Mouse (Mus musculus) 416B (cell line): ENCODE data around the gene Mcoln2.

Experiments used
- DNase-seq: peaks from one replicate; pipeline ENCODE4 v3.0.0; 2011; ENCODE audit warnings: low read depth

Gene Mcoln2

DNA sequence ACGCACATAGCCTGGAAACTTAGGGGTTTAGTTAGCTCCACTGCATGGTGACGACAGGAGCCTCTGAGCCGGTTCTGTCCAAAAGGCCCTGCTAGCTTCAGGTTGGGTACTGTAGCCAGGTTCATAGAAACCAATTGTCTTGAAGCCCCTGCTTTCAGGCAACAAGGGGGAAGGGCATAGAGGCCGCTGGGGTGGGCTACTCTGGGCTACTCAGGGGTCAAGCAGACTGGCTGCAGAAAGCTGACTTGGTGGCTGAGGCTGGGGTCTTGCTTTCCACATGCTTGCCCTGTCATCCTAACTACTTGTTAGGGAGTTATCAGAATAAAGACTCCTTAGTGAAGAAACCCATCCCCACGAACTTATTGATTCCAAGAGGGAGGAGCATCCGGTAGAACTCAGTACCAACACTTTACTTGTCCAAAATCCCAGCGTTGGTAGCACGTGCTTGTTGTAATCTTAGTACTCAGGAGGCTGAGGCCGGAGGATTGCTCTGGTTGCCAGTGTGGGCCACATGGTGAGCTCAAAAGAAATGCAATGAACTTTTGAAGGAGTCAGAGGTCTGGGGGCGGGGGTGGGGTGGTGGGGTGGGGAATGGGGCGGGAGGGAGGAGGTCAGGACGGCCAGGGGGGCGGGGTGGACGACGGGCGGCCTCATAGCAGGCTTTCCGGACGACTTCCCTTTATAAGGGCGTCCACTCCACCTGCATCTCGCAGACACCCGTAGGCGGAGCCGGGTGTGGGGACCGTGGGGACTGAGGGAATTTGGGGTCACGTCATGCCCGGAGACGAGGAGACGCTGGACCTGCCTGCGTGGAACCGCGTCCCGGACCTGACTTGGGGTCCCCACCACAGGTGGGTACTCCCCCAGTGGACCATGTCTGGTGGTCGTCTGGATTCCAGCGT, at the start of gene Mcoln2:
Gene Mcoln2 (plus strand): TSS at position 678 of the 902 bp plus-strand sequence.
- no peak for DNase-seq

- no peak for DNase-seq
Measured at GRCm38 (mm10) chr3:146099925-146100324, 49.7 kb upstream of the Mcoln2 start.

DNA sequence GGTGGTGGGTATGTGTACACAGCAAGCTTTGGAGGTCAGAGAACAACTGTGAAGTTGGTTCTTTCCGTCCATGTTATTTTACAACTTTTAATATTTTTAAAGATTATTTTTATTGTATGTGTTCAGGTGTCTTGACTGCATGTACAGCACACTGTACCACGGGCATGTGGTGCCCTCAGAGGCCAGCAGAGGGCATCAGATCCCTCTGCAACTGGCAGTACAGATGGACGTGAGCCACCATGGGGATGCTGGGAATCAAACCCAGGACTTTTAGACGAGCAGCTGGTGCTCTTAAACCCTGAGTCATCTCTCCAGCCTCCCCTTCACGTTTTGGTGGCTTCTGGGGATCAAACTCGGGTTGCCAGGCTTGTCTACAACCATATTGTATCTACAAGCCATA, 47.6 kb upstream of the Mcoln2 start:
- peak; percentile 2 for DNase-seq

DNA sequence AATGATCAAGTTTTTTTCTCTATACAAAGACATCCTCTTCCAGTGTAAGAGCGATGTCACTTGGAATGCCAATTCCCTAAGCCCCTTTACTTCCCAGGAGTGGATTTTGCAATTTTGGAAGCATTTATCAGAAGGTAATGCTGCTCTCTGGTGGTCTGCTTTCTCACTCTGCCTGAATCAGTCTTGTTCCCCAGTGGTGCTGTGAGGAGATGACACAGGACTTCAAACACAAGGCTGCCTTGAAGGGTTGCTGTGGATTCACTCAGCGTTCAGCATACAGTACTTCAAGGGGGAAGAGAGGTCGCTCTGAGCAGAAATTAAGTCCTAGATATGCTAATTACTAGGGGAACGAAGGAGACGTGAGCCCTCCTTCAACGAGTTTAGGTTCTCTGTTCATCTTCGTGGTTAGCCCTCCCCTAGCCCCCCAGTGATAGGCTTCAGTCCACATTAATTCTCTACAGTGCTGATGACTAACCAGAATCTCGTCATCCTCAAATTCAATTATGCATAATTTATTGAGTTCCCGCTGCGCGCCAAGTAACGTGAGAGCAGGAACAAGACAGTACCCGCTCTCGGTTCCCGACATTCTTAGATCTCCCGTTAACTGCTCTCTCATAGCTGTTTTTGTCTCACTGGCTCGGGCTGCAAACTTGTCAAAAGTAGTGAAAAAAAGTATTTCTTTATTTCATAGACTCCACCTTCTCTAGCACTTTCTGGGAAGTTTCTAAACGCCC, 42.4 kb upstream of the Mcoln2 start:
- DNase-seq: no peak

DNA sequence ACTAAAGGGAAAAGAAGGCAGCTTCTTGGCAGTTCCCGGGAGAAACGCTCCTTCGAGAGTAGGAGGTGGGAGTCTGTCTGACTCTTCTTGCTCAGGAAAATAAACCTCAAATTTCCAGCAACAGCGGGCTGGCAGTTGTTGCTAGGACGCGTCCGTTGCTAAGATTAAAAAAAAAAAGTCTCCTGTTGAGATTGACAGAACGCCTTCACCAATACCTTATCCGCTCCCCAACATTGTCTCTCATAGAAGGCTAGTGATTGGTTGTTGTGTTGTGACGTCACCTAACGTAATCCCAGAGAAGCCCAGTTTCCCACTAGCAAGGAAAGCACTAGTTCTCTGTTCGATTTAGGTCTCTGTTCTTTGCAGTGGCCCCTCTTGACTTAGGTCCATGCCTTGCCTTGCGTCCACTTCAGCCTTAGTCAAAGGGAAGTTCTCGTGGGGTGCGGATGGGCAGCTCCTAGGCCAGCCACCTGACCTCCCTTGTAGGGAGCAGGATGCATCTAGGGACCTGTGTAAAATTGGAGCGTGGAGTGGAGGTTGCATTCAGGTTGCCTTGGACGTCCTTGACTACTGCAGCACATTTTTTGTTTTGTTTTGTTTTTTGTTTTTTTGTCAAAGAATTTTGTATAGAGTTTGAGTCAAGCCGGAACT, 41.6 kb upstream of the Mcoln2 start, which contains the start of gene Wdr63:
Gene Wdr63 (minus strand): TSS at position 210 of the 651 bp plus-strand sequence.
- no peak for DNase-seq

GRCm38 (mm10) chr3:146108945-146109344, 40.7 kb upstream of the Mcoln2 start:
- DNase-seq: no peak

DNA sequence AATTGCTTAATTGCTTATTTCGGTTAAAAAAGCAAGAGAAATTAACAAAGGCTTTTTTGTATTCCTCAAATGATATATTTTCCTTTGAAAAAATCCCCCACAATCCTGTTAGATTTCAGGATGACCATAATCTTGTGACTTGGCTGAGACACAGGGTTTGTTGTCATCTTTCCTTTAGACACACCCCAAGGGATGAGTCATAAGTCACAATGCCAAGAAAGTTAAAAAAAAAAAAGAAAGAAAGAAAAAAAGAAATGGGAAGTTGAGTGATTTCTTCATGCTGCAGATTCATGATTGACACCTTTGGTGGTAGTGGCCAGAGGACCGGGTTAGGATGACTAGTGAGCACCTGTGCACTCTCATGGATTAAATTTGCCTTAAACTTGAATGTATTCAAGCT, 39.3 kb upstream of the Mcoln2 start:
- DNase-seq: peak; percentile 63

DNA sequence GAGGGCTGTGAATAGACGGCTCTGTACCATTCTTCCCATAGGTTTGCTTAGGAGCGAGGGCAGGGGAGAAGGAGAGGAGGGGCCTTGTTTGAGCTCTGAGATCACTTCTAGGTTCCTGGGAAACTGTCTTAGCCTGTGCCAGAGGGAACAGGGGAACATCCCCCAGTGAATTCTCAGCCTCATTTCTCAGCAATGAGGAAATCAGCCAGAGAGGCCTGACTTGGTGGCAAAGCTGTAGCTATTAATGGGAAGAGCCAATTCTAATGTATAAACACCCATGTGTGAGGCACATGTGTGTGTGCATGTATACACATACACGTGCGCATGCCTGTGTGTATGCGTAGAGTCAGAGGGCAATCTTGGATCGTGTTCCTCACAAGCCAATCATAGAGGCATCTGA, 38.7 kb upstream of the Mcoln2 start:
- no peak for DNase-seq

- DNase-seq: no peak
Measured at GRCm38 (mm10) chr3:146117258-146117996, 32.2 kb upstream of the Mcoln2 start, which contains the start of gene Mcoln3. TSS of gene Mcoln3 (plus strand) at chr3:146117450.

DNA sequence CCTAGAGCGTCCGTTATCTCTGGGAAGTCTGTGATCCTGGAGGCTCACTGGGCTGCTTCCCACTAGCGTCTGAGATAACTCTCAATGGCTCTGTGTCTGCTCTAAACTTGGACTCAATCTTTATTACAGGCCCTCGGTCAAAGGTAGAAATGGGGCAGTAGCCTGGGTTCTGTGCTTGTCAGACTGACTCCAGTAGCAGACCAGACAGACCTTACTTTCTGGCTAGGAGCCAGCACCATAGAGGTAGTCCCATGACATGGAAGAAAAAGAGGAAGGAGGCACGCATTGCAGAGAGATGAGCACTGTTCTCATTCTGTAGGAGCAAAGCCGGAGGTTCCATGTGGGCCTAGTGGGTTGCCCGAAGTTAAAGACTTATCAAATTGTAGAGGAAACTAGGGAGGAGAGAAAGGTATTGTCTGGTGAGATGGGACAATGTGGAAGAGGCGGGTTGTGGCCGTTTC, 31.6 kb upstream of the Mcoln2 start:
- DNase-seq: no peak

- DNase-seq: no peak
Measured at GRCm38 (mm10) chr3:146121310-146122124, 28.1 kb upstream of the Mcoln2 start.

DNA sequence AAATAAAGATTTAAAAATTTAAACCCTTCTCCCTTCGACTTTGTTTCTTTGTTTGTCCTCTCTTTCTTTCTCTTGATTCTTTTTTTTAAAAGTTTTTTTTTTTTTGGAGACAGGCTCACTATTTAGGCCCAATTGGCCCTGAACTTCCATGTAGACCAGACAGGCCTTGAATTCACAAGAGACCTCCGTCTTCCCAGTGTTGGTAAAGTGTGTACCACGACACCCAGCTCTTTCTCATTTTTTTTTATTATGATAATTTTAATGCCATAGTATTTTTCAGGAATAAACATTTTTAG, 27.6 kb upstream of the Mcoln2 start:
- no peak for DNase-seq

DNA sequence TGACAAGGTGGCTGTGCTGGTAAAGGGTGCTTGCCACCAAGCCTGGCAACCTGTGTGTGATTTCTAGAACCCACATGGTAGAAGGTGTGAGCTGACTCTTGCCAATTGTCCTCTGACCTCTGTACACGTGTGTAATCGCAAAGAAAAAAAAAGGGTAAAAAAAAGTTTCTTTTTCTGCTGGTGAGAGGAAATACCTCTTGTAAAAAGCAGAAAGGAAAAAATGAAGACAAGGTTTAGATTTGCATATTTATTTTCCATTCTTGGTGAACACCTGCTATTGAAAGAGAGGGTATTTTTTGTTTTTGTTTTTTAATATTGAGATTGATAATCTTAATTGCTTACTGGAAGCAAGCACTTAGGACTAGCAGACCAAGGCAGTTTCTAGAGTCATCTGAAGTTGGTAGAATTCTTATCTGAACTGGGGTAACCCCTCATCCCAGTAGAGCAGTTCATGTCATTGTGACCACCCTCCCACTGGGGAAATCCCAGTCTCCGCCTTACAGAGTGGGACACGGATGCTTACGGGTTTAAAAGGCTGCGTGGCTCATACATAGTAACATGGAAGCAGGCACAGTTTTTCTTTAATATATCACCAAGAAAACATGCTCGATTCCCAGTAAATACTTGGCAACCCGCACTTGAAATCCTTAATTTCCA, 26.7 kb upstream of the Mcoln2 start:
- no peak for DNase-seq

DNA sequence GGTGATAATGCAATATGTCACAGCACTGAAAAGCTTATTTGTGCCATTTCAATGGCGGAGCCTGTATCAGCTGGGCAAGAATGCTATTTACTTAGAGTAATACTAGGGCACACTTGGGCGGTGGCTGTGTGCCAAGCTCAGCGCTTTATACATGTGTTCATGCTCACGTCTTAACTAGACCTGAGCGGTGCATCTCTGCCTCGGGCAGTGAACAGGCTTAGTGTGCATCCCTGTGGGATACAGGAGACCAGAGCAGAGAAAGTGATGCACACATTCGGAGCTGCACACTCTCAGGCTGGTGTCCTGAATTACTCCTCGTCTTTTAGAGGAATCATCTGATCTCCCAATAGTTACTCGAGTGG, 26.2 kb upstream of the Mcoln2 start:
- DNase-seq: no peak

DNA sequence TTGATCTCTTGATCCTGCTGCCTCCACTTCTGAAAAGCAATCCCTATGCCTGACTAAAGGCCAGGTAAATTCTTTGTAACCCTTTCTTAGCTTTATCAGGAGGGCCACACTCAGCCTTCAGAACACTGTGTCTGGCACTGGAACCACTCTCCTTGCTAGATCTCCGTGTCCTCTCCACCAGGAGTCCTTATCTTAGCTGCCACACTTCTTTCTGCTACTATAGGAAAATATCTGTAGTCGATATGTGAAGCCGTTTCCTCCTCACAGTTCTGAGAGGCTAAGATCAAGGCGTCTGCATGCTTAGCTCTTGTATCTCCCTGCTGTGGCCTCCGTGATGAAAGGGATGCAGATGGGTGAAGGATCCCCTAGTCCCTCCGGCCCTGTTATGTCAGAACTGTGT, 22.4 kb upstream of the Mcoln2 start:
- no peak for DNase-seq

- DNase-seq: no peak
Measured at GRCm38 (mm10) chr3:146134834-146135233, 14.8 kb upstream of the Mcoln2 start.

- no peak for DNase-seq
Measured at GRCm38 (mm10) chr3:146135417-146135816, 14.2 kb upstream of the Mcoln2 start.

DNA sequence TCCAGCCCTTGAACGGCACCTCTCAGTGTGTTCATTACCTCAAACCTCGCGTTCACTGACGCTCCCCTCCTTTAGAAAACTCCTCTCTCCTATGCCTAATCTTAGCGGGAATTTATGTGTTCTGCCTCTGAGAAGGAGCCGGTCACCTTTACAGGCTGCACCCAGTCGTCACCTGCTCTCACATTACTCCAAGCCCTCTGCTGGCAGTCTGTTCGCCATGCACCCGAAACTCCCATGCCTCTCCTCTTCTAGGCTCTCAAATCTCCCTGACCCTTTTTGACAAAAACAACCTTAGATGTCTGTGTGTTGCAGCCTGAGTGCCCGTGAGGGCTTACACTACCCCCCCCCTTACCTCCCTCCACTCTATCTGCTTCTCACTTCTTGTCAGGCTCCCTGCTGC, 13.2 kb upstream of the Mcoln2 start:
- DNase-seq: no peak

- no peak for DNase-seq
Measured at GRCm38 (mm10) chr3:146140276-146140675, 9.4 kb upstream of the Mcoln2 start.

- DNase-seq: no peak
Measured at GRCm38 (mm10) chr3:146142523-146142922, 7.1 kb upstream of the Mcoln2 start.

- no peak for DNase-seq
Measured at GRCm38 (mm10) chr3:146145501-146145900, 4.1 kb upstream of the Mcoln2 start.
